Mouse (Mus musculus): ENCODE measurements around the gene Hist1h2ae. TPM values are rescaled to one million over a fixed set of nuclear protein-coding genes. Genes with fewer than 3 reads are reported as not detected.
"Not testable (repeated sequence)": the region's sequence is repeated elsewhere in the genome, so short reads cannot be mapped to it uniquely, and the experiment has no call there.

The Hist1h2ae gene
- polyA plus RNA-seq, 1 experiment from 2014 or later = 139 TPM

GRCm38 (mm10) chr13:23554925-23555838, 15.8 kb downstream of the Hist1h2ae start:
- peak overlapping the region; percentile 61 for H3K4me3 ChIP-seq
- no peaks in the 10 kb centered on the region for H3K9me3 ChIP-seq (replicated peaks)
- WGBS = under 1% methylated on average over 54 of the region's 54 CpGs
- peak; percentile 87 for ATAC-seq
- H3K9ac ChIP-seq = peak overlapping the region; percentile 87
- H3K4me2 ChIP-seq = peak overlapping the region; percentile 93
- peaks cover 27% of the 10 kb centered on the region for H3K4me1 ChIP-seq
- H3K27ac ChIP-seq = peak overlapping the region; percentile 99
- no peaks in the 10 kb centered on the region for H3K36me3 ChIP-seq (ENCODE audit: poor library complexity, severe bottlenecking)
- H3K27me3 ChIP-seq = no peaks in the 10 kb centered on the region

- H3K36me3 ChIP-seq (ENCODE audit: poor library complexity, severe bottlenecking) = no peaks in the 10 kb centered on the region
- H3K4me1 ChIP-seq = peaks cover 27% of the 10 kb centered on the region
- peak overlapping the region; percentile 99 for H3K27ac ChIP-seq
- H3K9me3 ChIP-seq (replicated peaks) = no peaks in the 10 kb centered on the region
- 24% methylated on average over 9 of the region's 9 CpGs for WGBS
- H3K4me3 ChIP-seq = peak overlapping the region; percentile 61
- no peaks in the 10 kb centered on the region for H3K27me3 ChIP-seq
- no peak for ATAC-seq
- H3K4me2 ChIP-seq = peak overlapping the region; percentile 93
- peak overlapping the region; percentile 87 for H3K9ac ChIP-seq
These were observed 16.6 kb downstream of the Hist1h2ae start for GRCm38 (mm10) chr13:23554393-23554792.

- H3K36me3 ChIP-seq (ENCODE audit: poor library complexity, severe bottlenecking) = no peaks in the 10 kb centered on the region
- no peak for ATAC-seq
- H3K9ac ChIP-seq = peak within 1 kb of the TSS; percentile 87
- H3K9me3 ChIP-seq (replicated peaks) = no peaks in the 10 kb centered on the region
- H3K4me2 ChIP-seq = peak within 1 kb of the TSS; percentile 93
- peaks cover 27% of the 10 kb centered on the region for H3K4me1 ChIP-seq
- H3K27ac ChIP-seq = peak within 1 kb of the TSS; percentile 99
- no peaks in the 10 kb centered on the region for H3K27me3 ChIP-seq
- H3K4me3 ChIP-seq = 0 out of 2 replicates have a peak within 1 kb of the TSS, but pooled peaks have one; percentile 3
These were observed 18.1 kb downstream of the Hist1h2ae start, which contains the start of gene Hist1h1d for GRCm38 (mm10) chr13:23552962-23553361. Gene Hist1h1d, plus strand, starts transcription at chr13:23553262.

GRCm38 (mm10) chr13:23551931-23552914, 18.8 kb downstream of the Hist1h2ae start:
- Histone ChIP-seq H3K27me3 (no peaks in the 10 kb centered on the region), H3K4me1 (peaks cover 27% of the 10 kb centered on the region), H3K9ac (peak overlapping the region; percentile 69), H3K4me2 (peak overlapping the region; percentile 65), H3K4me3 (peak overlapping the region; percentile 46), H3K9me3 (replicated peaks) (no peaks in the 10 kb centered on the region), H3K36me3 (ENCODE audit: poor library complexity, severe bottlenecking) (no peaks in the 10 kb centered on the region), H3K27ac (peak overlapping the region; percentile 93)
- 49% methylated on average over 8 of the region's 8 CpGs for WGBS
- no peak for ATAC-seq

- WGBS = under 1% methylated on average over 47 of the region's 47 CpGs
- Histone ChIP-seq H3K9ac (peak within 1 kb of the TSS; percentile 69), H3K4me3 (peak within 1 kb of the TSS; percentile 46), H3K27ac (peak within 1 kb of the TSS; percentile 93), H3K4me2 (peak within 1 kb of the TSS; percentile 65), H3K4me1 (peaks cover 21% of the 10 kb centered on the region)
- H3K36me3 ChIP-seq (ENCODE audit: poor library complexity, severe bottlenecking); H3K27me3 ChIP-seq; H3K9me3 ChIP-seq (replicated peaks): not testable (repeated sequence)
- ATAC-seq = peak; percentile 87
These were observed 19.7 kb downstream of the Hist1h2ae start, which contains the start of gene Hist1h4f for GRCm38 (mm10) chr13:23551146-23551834. Gene Hist1h4f, minus strand, starts transcription at chr13:23551648.

GRCm38 (mm10) chr13:23550761-23551145, 20.3 kb downstream of the Hist1h2ae start:
- Histone ChIP-seq H3K9ac (peak overlapping the region; percentile 69), H3K27ac (peak overlapping the region; percentile 93), H3K4me3 (peak overlapping the region; percentile 46), H3K4me2 (peak overlapping the region; percentile 65), H3K4me1 (peaks cover 21% of the 10 kb centered on the region), H3K9me3 (replicated peaks) (no peaks in the 10 kb centered on the region), H3K27me3 (no peaks in the 10 kb centered on the region), H3K36me3 (ENCODE audit: poor library complexity, severe bottlenecking) (no peaks in the 10 kb centered on the region)
- WGBS = 5% methylated on average over 3 of the region's 3 CpGs
- ATAC-seq = no peak

- H3K36me3 ChIP-seq (ENCODE audit: poor library complexity, severe bottlenecking) = no peaks in the 10 kb centered on the region
- no peaks in the 10 kb centered on the region for H3K27me3 ChIP-seq
- ATAC-seq = no peak
- 78% methylated on average over 5 of the region's 5 CpGs for WGBS
- H3K9ac ChIP-seq = no peak overlapping the region
- no peak overlapping the region for H3K27ac ChIP-seq
- H3K4me1 ChIP-seq = peaks cover 18% of the 10 kb centered on the region
- H3K4me3 ChIP-seq = no peak overlapping the region
- no peak overlapping the region for H3K4me2 ChIP-seq
- no peaks in the 10 kb centered on the region for H3K9me3 ChIP-seq (replicated peaks)
These were observed 24.3 kb downstream of the Hist1h2ae start for GRCm38 (mm10) chr13:23546694-23547093.

GRCm38 (mm10) chr13:23544787-23545120, 26.3 kb downstream of the Hist1h2ae start:
- not testable (repeated sequence) for ATAC-seq
- WGBS = under 1% methylated on average over 13 of the region's 14 CpGs

GRCm38 (mm10) chr13:23543965-23544786, 26.8 kb downstream of the Hist1h2ae start, which contains the start of gene Hist1h3f:
Gene Hist1h3f, plus strand, starts transcription at chr13:23544052.
- peak within 1 kb of the TSS; percentile 70 for H3K4me2 ChIP-seq
- WGBS = under 1% methylated on average over 32 of the region's 45 CpGs
- no peaks in the 10 kb centered on the region for H3K27me3 ChIP-seq
- H3K9ac ChIP-seq = peak within 1 kb of the TSS; percentile 73
- peak within 1 kb of the TSS; percentile 95 for H3K27ac ChIP-seq
- no peaks in the 10 kb centered on the region for H3K36me3 ChIP-seq (ENCODE audit: poor library complexity, severe bottlenecking)
- peaks cover 11% of the 10 kb centered on the region for H3K4me1 ChIP-seq
- no peaks in the 10 kb centered on the region for H3K9me3 ChIP-seq (replicated peaks)
- peak; percentile 95 for ATAC-seq
- H3K4me3 ChIP-seq = peak within 1 kb of the TSS; percentile 47

More at GRCm38 (mm10) chr13:23544787-23545120, 26.3 kb downstream of the Hist1h2ae start:
- H3K36me3 ChIP-seq (ENCODE audit: poor library complexity, severe bottlenecking); H3K9me3 ChIP-seq (replicated peaks); H3K27me3 ChIP-seq: not testable (repeated sequence)
- Histone ChIP-seq H3K4me3 (peak overlapping the region; percentile 47), H3K27ac (peak overlapping the region; percentile 95), H3K9ac (peak overlapping the region; percentile 73), H3K4me2 (peak overlapping the region; percentile 69), H3K4me1 (peaks cover 11% of the 10 kb centered on the region)

GRCm38 (mm10) chr13:23542999-23543607, 27.9 kb downstream of the Hist1h2ae start, which contains the start of gene Hist1h2bh:
Gene Hist1h2bh, minus strand, starts transcription at chr13:23543392.
- not testable (repeated sequence) for H3K27me3 ChIP-seq; H3K9me3 ChIP-seq (replicated peaks); H3K36me3 ChIP-seq (ENCODE audit: poor library complexity, severe bottlenecking)
- H3K4me2 ChIP-seq = peak within 1 kb of the TSS; percentile 70
- ATAC-seq = peak; percentile 93
- under 1% methylated on average over 42 of the region's 42 CpGs for WGBS
- peaks cover 14% of the 10 kb centered on the region for H3K4me1 ChIP-seq
- peak within 1 kb of the TSS; percentile 95 for H3K27ac ChIP-seq
- H3K4me3 ChIP-seq = peak within 1 kb of the TSS; percentile 47
- H3K9ac ChIP-seq = peak within 1 kb of the TSS; percentile 71

Measured in forebrain, embryonic 13.5 days (tissue).